Mouse (Mus musculus) small intestine, adult 2 months (tissue): ENCODE measurements around the gene Lpgat1. TPM values are rescaled to one million over a fixed set of nuclear protein-coding genes. Genes with fewer than 3 reads are reported as not detected.

Source experiments
- H3K27ac ChIP-seq: fragments of 200-500 bp; 2 replicates; pipeline ENCODE4 v1.5.1; 2012; ENCODE audit warnings: low read depth, low read length, control low read depth, inconsistent platforms; ENCODE audit not compliant: insufficient read depth
- H3K27me3 ChIP-seq: fragments of 200-500 bp; 2 replicates; pipeline ENCODE4 v1.6.1; 2012; ENCODE audit warnings: mild to moderate bottlenecking, moderate library complexity, low read length, inconsistent platforms; ENCODE audit not compliant: control insufficient read depth, insufficient read depth
- H3K36me3 ChIP-seq: fragments of 200-500 bp; 2 replicates; pipeline ENCODE4 v1.6.1; 2012; ENCODE audit warnings: mild to moderate bottlenecking, low read length, control low read depth, inconsistent platforms; ENCODE audit not compliant: control insufficient read depth, insufficient read depth
- H3K4me1 ChIP-seq: fragments of 200-500 bp; 2 replicates; pipeline ENCODE4 v1.6.1; 2012; ENCODE audit warnings: low read length, inconsistent platforms, mixed read lengths; ENCODE audit not compliant: control insufficient read depth, insufficient read depth, insufficient read length
- H3K4me3 ChIP-seq: fragments of 200-500 bp; 2 replicates; pipeline ENCODE4 v1.5.1; 2012; ENCODE audit warnings: low read depth, mild to moderate bottlenecking, control low read depth, inconsistent platforms, low read length, moderate library complexity
- CTCF ChIP-seq: fragments of 200-500 bp; IDR thresholded peaks from 2 replicates; pipeline ENCODE4 v1.5.1; 2012; ENCODE audit warnings: low read depth, mild to moderate bottlenecking, control low read depth, inconsistent platforms, low read length, moderate library complexity, mixed read lengths; ENCODE audit not compliant: insufficient replicate concordance, insufficient read length; ENCODE audit errors: extremely low read depth
- POLR2A ChIP-seq: fragments of 200-500 bp; IDR thresholded peaks from 2 replicates; pipeline ENCODE4 v1.6.1; 2012; ENCODE audit warnings: low read depth, mild to moderate bottlenecking, control low read depth, inconsistent platforms, low read length, moderate library complexity
- WGBS: fragments of 180-500 bp; shearing (Covaris S2); methylation state at CpG from one replicate; pipeline ENCODE4 v1.1.7; 2018; 5-methylcytosine and 5-hydroxymethylcytosine counted together
- polyA plus RNA-seq: library from polyadenylated mRNA; depleted of rRNA; stranded (reverse); fragments of >200 nt; gene quantifications from 2 replicates; pipeline ENCODE4 v1.2.3, GENCODE M21; 2012; rRNA removed

Gene Lpgat1
- polyA plus RNA-seq = 17.5 and 20.1 TPM in 2 replicates

DNA sequence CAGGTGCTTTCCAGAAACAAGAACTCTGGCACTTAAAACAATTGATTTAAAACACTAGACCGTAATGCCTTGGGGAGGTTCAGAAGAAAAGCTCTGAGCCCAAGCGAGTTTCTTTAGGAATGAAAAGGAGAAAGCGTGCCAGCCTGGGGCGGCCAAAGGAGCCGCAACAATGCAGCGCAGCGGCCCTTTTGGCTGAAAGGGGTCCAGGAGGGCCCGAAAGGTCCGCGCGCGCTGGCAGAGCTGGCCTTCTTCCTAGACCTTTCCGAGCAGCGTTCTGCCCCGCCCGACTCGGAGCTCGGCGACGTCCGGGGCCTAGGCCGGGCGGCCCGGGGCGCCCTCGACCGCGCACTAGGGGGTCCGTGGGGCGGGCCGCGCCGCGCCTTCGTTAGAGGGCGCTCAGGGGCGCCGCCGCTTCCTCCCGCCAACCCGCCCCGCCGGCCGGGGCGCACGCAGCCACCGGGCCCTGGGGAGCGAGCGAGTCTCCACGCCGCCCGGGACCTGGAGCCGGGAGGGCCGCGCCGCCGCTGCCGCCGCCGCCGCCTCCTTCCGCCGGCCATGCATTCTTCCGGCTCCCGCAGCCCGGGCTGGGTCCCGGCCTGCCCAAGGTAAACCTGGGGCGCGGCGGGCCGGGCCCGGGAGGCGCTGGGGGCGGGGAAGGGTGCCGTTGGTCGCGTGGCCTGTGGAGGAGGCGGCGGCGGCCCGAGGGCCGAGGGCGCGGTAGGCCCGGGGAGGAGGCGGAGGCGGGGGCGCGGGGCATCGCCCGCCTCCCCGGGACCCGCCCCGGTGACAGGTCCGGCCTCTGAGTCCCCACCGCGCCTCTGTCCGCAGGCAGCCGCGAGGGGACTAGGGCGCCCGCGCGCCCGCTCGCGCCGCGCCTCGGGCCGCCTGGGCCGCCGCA lies at the start of gene Lpgat1:
TSS of gene Lpgat1 (plus strand) at position 234 of the 898 bp plus-strand sequence.
- H3K27me3 ChIP-seq = no peaks in the 10 kb centered on the region
- H3K27ac ChIP-seq = peak within 1 kb of the TSS; percentile 87
- peaks cover 14% of the 10 kb centered on the region for H3K36me3 ChIP-seq
- H3K4me1 ChIP-seq = peaks cover 6% of the 10 kb centered on the region; the same call in 1 of the 2 replicates
- TF ChIP-seq POLR2A (no peak; the same call in 1 of the 2 replicates), CTCF (no peak)
- under 1% methylated on average over 73 of the region's 113 CpGs for WGBS
- H3K4me3 ChIP-seq = peak within 1 kb of the TSS; percentile 92

- 82% methylated on average over 9 of the region's 9 CpGs for WGBS
- no peaks in the 10 kb centered on the region for H3K36me3 ChIP-seq
- no peak overlapping the region for H3K4me3 ChIP-seq
- no peaks in the 10 kb centered on the region for H3K4me1 ChIP-seq
- TF ChIP-seq CTCF (no peak), POLR2A (no peak)
- H3K27ac ChIP-seq = no peak overlapping the region
- H3K27me3 ChIP-seq = no peaks in the 10 kb centered on the region
Measured at GRCm38 (mm10) chr1:191668030-191668429, 49.6 kb upstream of the Lpgat1 start.

- Histone ChIP-seq H3K4me3 (no peak overlapping the region), H3K27me3 (no peaks in the 10 kb centered on the region), H3K36me3 (no peaks in the 10 kb centered on the region), H3K4me1 (no peaks in the 10 kb centered on the region), H3K27ac (no peak overlapping the region)
- 81% methylated on average over 5 of the region's 5 CpGs for WGBS
- TF ChIP-seq CTCF (no peak), POLR2A (no peak)
Measured at GRCm38 (mm10) chr1:191674071-191674470, 43.6 kb upstream of the Lpgat1 start.

- WGBS = 25% methylated on average over 2 of the region's 2 CpGs
- peaks cover 9% of the 10 kb centered on the region for H3K4me1 ChIP-seq
- peak overlapping the region; percentile 93 for H3K27ac ChIP-seq
Measured at GRCm38 (mm10) chr1:191681633-191682032, 36.0 kb upstream of the Lpgat1 start.

DNA sequence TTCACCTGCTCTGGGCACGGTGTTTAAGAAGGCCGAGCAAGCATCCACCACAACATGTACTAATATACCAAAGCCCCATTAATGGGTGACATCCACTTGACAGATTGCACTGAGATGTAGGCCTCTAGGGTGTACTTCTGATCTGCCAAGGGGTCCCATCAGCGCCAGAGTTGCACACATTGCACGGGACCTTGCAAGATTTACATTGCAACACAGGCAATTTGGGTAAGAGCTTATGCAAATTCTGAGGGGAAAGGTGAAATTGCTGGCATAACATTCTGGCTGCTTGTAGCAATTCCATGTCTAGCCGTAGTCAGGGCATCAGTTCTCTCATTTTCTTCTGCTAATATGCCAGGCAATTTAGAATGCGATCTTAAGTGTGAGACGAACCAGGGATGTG lies 30.1 kb upstream of the Lpgat1 start:
- no peak for TF ChIP-seq POLR2A
- TF ChIP-seq CTCF = no peak
- WGBS = 95% methylated on average over 7 of the region's 7 CpGs

More at GRCm38 (mm10) chr1:191681633-191682032, 36.0 kb upstream of the Lpgat1 start:
- H3K27me3 ChIP-seq = no peaks in the 10 kb centered on the region
- H3K36me3 ChIP-seq = no peaks in the 10 kb centered on the region
- no peak overlapping the region for H3K4me3 ChIP-seq
- TF ChIP-seq POLR2A = no peak
- no peak for TF ChIP-seq CTCF

GRCm38 (mm10) chr1:191693231-191693630 lies 24.4 kb upstream of the Lpgat1 start:
- 22% methylated on average over 4 of the region's 4 CpGs for WGBS
- TF ChIP-seq CTCF = no peak
- Histone ChIP-seq H3K27ac (no peak overlapping the region), H3K27me3 (no peaks in the 10 kb centered on the region), H3K36me3 (no peaks in the 10 kb centered on the region), H3K4me3 (no peak overlapping the region), H3K4me1 (no peaks in the 10 kb centered on the region)

More for the DNA sequence above, 30.1 kb upstream of the Lpgat1 start:
- no peaks in the 10 kb centered on the region for H3K4me1 ChIP-seq
- H3K27me3 ChIP-seq = no peaks in the 10 kb centered on the region
- H3K27ac ChIP-seq = no peak overlapping the region
- no peaks in the 10 kb centered on the region for H3K36me3 ChIP-seq
- H3K4me3 ChIP-seq = no peak overlapping the region

- Histone ChIP-seq H3K4me3 (no peak overlapping the region), H3K27ac (no peak overlapping the region), H3K27me3 (no peaks in the 10 kb centered on the region), H3K4me1 (no peaks in the 10 kb centered on the region), H3K36me3 (no peaks in the 10 kb centered on the region)
- 66% methylated on average over 1 of the region's 1 CpGs for WGBS
- TF ChIP-seq POLR2A (no peak), CTCF (no peak)
Measured at GRCm38 (mm10) chr1:191698253-191698795, 19.3 kb upstream of the Lpgat1 start.
